Mouse (Mus musculus): Measurements from ENCODE around the gene Zfp354b. TPM values are rescaled to one million over a fixed set of nuclear protein-coding genes. Genes with fewer than 3 reads are reported as not detected.

Zfp354b gene
- total RNA-seq (2014; fragmentation: Nextera tagmentation) (not detected in 2 replicates), total RNA-seq (2017) (0.11 and 0.12 TPM in 2 replicates), polyA plus RNA-seq (2012) (not detected in 2 replicates)

- no peaks in the 10 kb centered on the region for H3K36me3 ChIP-seq (replicated peaks)
- TF ChIP-seq GATA2 (IDR thresholded peaks at IDR 0.05; ENCODE audit: borderline replicate concordance, low read depth, low read length) (no peak), POLR2AphosphoS5 (IDR thresholded peaks at IDR 0.05; ENCODE audit: insufficient replicate concordance, low read depth, low read length) (no peak), GATA1 (IDR thresholded peaks at IDR 0.05; ENCODE audit: borderline replicate concordance, low read length) (no peak), CTCF (IDR thresholded peaks at IDR 0.05; ENCODE audit: low read depth, low read length) (no peak), TAL1 (conservative IDR thresholded peaks at IDR 0.05; ENCODE audit: low read depth, low read length) (no peak)
- H3K9me3 ChIP-seq (replicated peaks): peaks cover 46% of the 10 kb centered on the region
- DNase-seq (ENCODE audit: low spot score) (no peak), ATAC-seq (ENCODE audit: extremely low read depth, insufficient number of reproducible peaks, low FRiP score, poor library complexity, severe bottlenecking) (no peak)
- no peak within 1 kb of the TSS for H3K4me3 ChIP-seq (ENCODE audit: low read depth, low read length)
- no peaks in the 10 kb centered on the region for H3K27me3 ChIP-seq (ENCODE audit: insufficient read depth, low read length)
- H3K4me1 ChIP-seq (ENCODE audit: insufficient read depth, low read depth, low read length): no peaks in the 10 kb centered on the region
These were observed at the start of gene Zfp354b for GRCm38 (mm10) chr11:50931451-50931866. Zfp354b (minus strand) TSS chr11:50931633.

DNA sequence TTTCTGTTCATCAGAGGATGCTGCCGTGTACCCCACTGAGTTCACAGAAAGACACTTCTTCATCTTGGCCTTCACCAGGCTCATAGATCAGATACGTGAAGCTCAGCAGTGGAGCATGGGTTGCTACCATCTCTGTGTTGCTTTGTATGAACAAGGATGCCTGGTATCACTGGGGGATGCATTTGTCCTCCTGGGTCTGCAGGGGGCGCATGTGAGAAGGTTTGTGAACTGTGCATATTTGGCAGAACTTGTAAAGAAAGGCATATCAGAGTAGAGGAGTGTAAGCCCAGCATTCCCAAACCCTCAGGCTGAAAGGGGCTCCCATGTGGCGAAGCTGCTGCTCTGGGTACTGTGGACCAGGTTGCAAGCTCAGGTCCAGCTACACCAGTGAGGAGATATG is 45.8 kb upstream of the Zfp354b start:
- DNase-seq (ENCODE audit: low spot score) (no peak), ATAC-seq (ENCODE audit: extremely low read depth, insufficient number of reproducible peaks, low FRiP score, poor library complexity, severe bottlenecking) (no peak)
- TF ChIP-seq GATA2 (IDR thresholded peaks at IDR 0.05; ENCODE audit: borderline replicate concordance, low read depth, low read length) (no peak), GATA1 (IDR thresholded peaks at IDR 0.05; ENCODE audit: borderline replicate concordance, low read length) (no peak), POLR2AphosphoS5 (IDR thresholded peaks at IDR 0.05; ENCODE audit: insufficient replicate concordance, low read depth, low read length) (no peak), TAL1 (conservative IDR thresholded peaks at IDR 0.05; ENCODE audit: low read depth, low read length) (no peak), CTCF (IDR thresholded peaks at IDR 0.05; ENCODE audit: low read depth, low read length) (no peak)
- Histone ChIP-seq H3K4me3 (ENCODE audit: low read depth, low read length) (no peak overlapping the region), H3K27me3 (ENCODE audit: insufficient read depth, low read length) (no peaks in the 10 kb centered on the region), H3K9me3 (replicated peaks) (peaks cover 42% of the 10 kb centered on the region), H3K4me1 (ENCODE audit: insufficient read depth, low read depth, low read length) (no peaks in the 10 kb centered on the region), H3K36me3 (replicated peaks) (no peaks in the 10 kb centered on the region)

- no peak within 1 kb of the TSS for H3K4me3 ChIP-seq (ENCODE audit: low read depth, low read length)
- ATAC-seq (ENCODE audit: extremely low read depth, insufficient number of reproducible peaks, low FRiP score, poor library complexity, severe bottlenecking) (no peak), DNase-seq (ENCODE audit: low spot score) (no peak)
- H3K27me3 ChIP-seq (ENCODE audit: insufficient read depth, low read length): no peaks in the 10 kb centered on the region
- TF ChIP-seq GATA2 (IDR thresholded peaks at IDR 0.05; ENCODE audit: borderline replicate concordance, low read depth, low read length) (no peak), CTCF (IDR thresholded peaks at IDR 0.05; ENCODE audit: low read depth, low read length) (no peak), TAL1 (conservative IDR thresholded peaks at IDR 0.05; ENCODE audit: low read depth, low read length) (no peak), POLR2AphosphoS5 (IDR thresholded peaks at IDR 0.05; ENCODE audit: insufficient replicate concordance, low read depth, low read length) (no peak), GATA1 (IDR thresholded peaks at IDR 0.05; ENCODE audit: borderline replicate concordance, low read length) (no peak)
- peaks cover 26% of the 10 kb centered on the region for H3K9me3 ChIP-seq (replicated peaks)
- H3K4me1 ChIP-seq (ENCODE audit: insufficient read depth, low read depth, low read length): no peaks in the 10 kb centered on the region
- H3K36me3 ChIP-seq (replicated peaks): no peaks in the 10 kb centered on the region
These were observed 34.8 kb upstream of the Zfp354b start, which contains the start of gene Olfr1378 for GRCm38 (mm10) chr11:50966230-50966629. Olfr1378 (plus strand) TSS chr11:50966530.

DNA sequence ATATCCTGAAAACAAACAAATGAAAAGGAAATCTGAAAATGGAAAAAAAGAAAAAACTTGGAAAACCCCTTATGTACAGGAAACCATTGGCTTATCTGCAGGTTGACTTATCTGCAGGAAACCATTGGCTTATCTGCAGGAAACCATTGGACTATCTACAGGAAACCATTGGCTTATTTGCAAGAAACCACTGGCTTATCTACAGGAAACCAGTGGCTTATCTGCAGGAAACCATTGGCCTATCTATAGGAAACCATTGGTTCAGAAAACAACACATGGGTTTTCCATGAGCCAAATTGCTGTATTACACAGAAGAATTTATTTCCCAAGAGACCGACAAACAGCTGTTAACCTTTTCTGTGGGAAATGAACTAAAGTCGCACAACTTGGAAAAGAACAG is 33.5 kb upstream of the Zfp354b start:
- H3K4me1 ChIP-seq (ENCODE audit: insufficient read depth, low read depth, low read length): no peaks in the 10 kb centered on the region
- no peaks in the 10 kb centered on the region for H3K27me3 ChIP-seq (ENCODE audit: insufficient read depth, low read length)
- H3K4me3 ChIP-seq (ENCODE audit: low read depth, low read length): no peak overlapping the region
- TF ChIP-seq CTCF (IDR thresholded peaks at IDR 0.05; ENCODE audit: low read depth, low read length) (no peak), GATA2 (IDR thresholded peaks at IDR 0.05; ENCODE audit: borderline replicate concordance, low read depth, low read length) (no peak), TAL1 (conservative IDR thresholded peaks at IDR 0.05; ENCODE audit: low read depth, low read length) (no peak), POLR2AphosphoS5 (IDR thresholded peaks at IDR 0.05; ENCODE audit: insufficient replicate concordance, low read depth, low read length) (no peak), GATA1 (IDR thresholded peaks at IDR 0.05; ENCODE audit: borderline replicate concordance, low read length) (no peak)
- DNase-seq (ENCODE audit: low spot score) (no peak), ATAC-seq (ENCODE audit: extremely low read depth, insufficient number of reproducible peaks, low FRiP score, poor library complexity, severe bottlenecking) (no peak)
- no peaks in the 10 kb centered on the region for H3K36me3 ChIP-seq (replicated peaks)
- peaks cover 24% of the 10 kb centered on the region for H3K9me3 ChIP-seq (replicated peaks)

DNA sequence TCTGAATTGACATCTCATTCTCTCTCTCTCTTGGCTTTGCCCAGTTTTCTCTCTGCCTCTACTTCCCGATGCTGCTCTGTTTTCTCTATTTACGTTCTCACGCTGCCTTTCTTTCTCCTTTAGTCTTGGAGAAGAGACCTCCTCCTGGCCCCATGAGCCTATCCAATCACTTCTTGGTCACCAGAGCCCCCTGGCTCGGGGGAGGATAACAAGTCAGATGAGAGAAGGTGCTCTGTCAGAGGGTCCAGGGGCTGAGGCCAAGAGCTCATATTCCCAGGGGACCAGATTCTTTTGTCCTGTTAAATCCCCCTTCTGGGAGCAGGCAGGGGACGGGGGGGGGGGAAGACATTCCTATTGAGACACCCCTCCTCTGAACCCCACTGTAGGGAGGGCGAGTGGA is 22.2 kb upstream of the Zfp354b start, which contains the start of gene Prop1:
Prop1 (minus strand) TSS at position 101 of the 400 bp plus-strand sequence.
- no peaks in the 10 kb centered on the region for H3K27me3 ChIP-seq (ENCODE audit: insufficient read depth, low read length)
- H3K4me1 ChIP-seq (ENCODE audit: insufficient read depth, low read depth, low read length): no peaks in the 10 kb centered on the region
- TF ChIP-seq GATA1 (IDR thresholded peaks at IDR 0.05; ENCODE audit: borderline replicate concordance, low read length): no peak
- no peak for TF ChIP-seq POLR2AphosphoS5 (IDR thresholded peaks at IDR 0.05; ENCODE audit: insufficient replicate concordance, low read depth, low read length)
- TF ChIP-seq CTCF (IDR thresholded peaks at IDR 0.05; ENCODE audit: low read depth, low read length): no peak
- no peak for TF ChIP-seq GATA2 (IDR thresholded peaks at IDR 0.05; ENCODE audit: borderline replicate concordance, low read depth, low read length)
- TF ChIP-seq TAL1 (conservative IDR thresholded peaks at IDR 0.05; ENCODE audit: low read depth, low read length): no peak
- H3K4me3 ChIP-seq (ENCODE audit: low read depth, low read length): no peak within 1 kb of the TSS
- no peaks in the 10 kb centered on the region for H3K36me3 ChIP-seq (replicated peaks)
- ATAC-seq (ENCODE audit: extremely low read depth, insufficient number of reproducible peaks, low FRiP score, poor library complexity, severe bottlenecking) (no peak), DNase-seq (ENCODE audit: low spot score) (no peak)
- H3K9me3 ChIP-seq (replicated peaks): peaks cover 59% of the 10 kb centered on the region

GRCm38 (mm10) chr11:50952290-50952689 is 20.9 kb upstream of the Zfp354b start:
- no peaks in the 10 kb centered on the region for H3K27me3 ChIP-seq (ENCODE audit: insufficient read depth, low read length)
- ATAC-seq (ENCODE audit: extremely low read depth, insufficient number of reproducible peaks, low FRiP score, poor library complexity, severe bottlenecking) (no peak), DNase-seq (ENCODE audit: low spot score) (no peak)
- peaks cover 56% of the 10 kb centered on the region for H3K9me3 ChIP-seq (replicated peaks)
- H3K4me3 ChIP-seq (ENCODE audit: low read depth, low read length): no peak overlapping the region
- no peaks in the 10 kb centered on the region for H3K4me1 ChIP-seq (ENCODE audit: insufficient read depth, low read depth, low read length)
- TF ChIP-seq TAL1 (conservative IDR thresholded peaks at IDR 0.05; ENCODE audit: low read depth, low read length) (no peak), GATA2 (IDR thresholded peaks at IDR 0.05; ENCODE audit: borderline replicate concordance, low read depth, low read length) (no peak), GATA1 (IDR thresholded peaks at IDR 0.05; ENCODE audit: borderline replicate concordance, low read length) (no peak), CTCF (IDR thresholded peaks at IDR 0.05; ENCODE audit: low read depth, low read length) (no peak), POLR2AphosphoS5 (IDR thresholded peaks at IDR 0.05; ENCODE audit: insufficient replicate concordance, low read depth, low read length) (no peak)
- H3K36me3 ChIP-seq (replicated peaks): no peaks in the 10 kb centered on the region
